Mouse (Mus musculus): ENCODE measurements around the gene Phlda2. TPM values are rescaled to one million over a fixed set of nuclear protein-coding genes. Genes with fewer than 3 reads are reported as not detected.
A peak's percentile ranks its signal among the peaks of the same experiment; 100 is the strongest.
"Not testable (repeated sequence)": the region's sequence is repeated elsewhere in the genome, so short reads cannot be mapped to it uniquely, and the experiment has no call there.

The Phlda2 gene
- total and polyA plus RNA-seq, 3 experiments, result 3.2 to 22.1 (median 6.4) TPM

DNA sequence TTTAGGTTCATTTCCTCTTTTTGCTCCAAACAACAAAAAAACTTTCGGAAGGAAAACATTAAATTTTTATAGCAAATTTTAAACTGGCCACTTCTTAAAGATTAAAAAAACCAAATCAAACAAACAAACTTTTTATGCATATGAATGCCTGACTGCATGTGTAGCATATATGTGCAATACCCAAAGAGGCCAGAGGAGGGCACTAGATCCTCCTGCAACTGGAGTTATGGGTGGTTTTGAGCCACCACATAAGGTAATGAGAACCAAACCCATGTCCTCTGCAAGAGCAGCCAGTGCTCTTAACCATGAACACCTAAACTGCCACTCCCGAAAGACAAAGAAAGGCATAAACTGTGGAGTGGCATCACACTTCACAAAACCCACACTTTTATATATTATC lies 41.4 kb upstream of the Phlda2 start:
- peaks cover 71% of the 10 kb centered on the region for H3K36me3 ChIP-seq (replicated peaks)
- ATAC-seq (ENCODE audit: extremely low read depth, insufficient number of reproducible peaks, low FRiP score, poor library complexity, severe bottlenecking) (no peak), DNase-seq (ENCODE audit: low spot score) (no peak)
- TF ChIP-seq POLR2AphosphoS5 (IDR thresholded peaks at IDR 0.05; ENCODE audit: insufficient replicate concordance, low read depth, low read length) (no peak), GATA2 (IDR thresholded peaks at IDR 0.05; ENCODE audit: borderline replicate concordance, low read depth, low read length) (no peak), CTCF (IDR thresholded peaks at IDR 0.05; ENCODE audit: low read depth, low read length) (peak; percentile 51; the same call in 1 of the 2 replicates)
- no peak overlapping the region for H3K4me3 ChIP-seq (ENCODE audit: low read depth, low read length)
- H3K4me1 ChIP-seq (ENCODE audit: insufficient read depth, low read depth, low read length), result peaks cover 77% of the 10 kb centered on the region
- no peaks in the 10 kb centered on the region for H3K9me3 ChIP-seq (replicated peaks)
- no peaks in the 10 kb centered on the region for H3K27me3 ChIP-seq (ENCODE audit: insufficient read depth, low read length)

DNA sequence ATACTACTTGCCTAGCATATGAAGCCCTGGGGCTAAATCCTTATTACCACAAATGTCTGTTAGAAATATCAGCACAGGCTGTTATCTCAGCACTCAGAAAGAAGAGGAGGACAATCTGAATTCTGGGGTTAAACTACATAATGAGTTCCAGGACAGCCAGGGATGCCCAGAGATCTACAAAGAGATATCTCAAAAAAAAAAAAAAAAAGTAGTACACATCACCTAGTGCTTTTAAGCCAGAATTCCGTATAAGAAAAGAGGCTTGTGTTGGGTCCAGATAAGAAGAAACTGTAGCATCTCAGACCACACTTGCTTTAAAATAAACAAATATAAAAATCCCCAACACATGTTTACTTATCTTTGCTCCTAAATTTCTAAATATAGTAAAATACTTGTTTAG lies 35.7 kb upstream of the Phlda2 start:
- ATAC-seq (ENCODE audit: extremely low read depth, insufficient number of reproducible peaks, low FRiP score, poor library complexity, severe bottlenecking) (peak; percentile 35), DNase-seq (ENCODE audit: low spot score) (no peak)
- Histone ChIP-seq H3K4me1 (ENCODE audit: insufficient read depth, low read depth, low read length) (peaks cover 91% of the 10 kb centered on the region), H3K36me3 (replicated peaks) (peaks cover 90% of the 10 kb centered on the region), H3K27me3 (ENCODE audit: insufficient read depth, low read length) (no peaks in the 10 kb centered on the region), H3K4me3 (ENCODE audit: low read depth, low read length) (no peak overlapping the region), H3K9me3 (replicated peaks) (no peaks in the 10 kb centered on the region)
- TF ChIP-seq POLR2AphosphoS5 (IDR thresholded peaks at IDR 0.05; ENCODE audit: insufficient replicate concordance, low read depth, low read length) (no peak), GATA1 (IDR thresholded peaks at IDR 0.05; ENCODE audit: borderline replicate concordance, low read length) (no peak), TAL1 (conservative IDR thresholded peaks at IDR 0.05; ENCODE audit: low read depth, low read length) (0 out of 2 replicates have a peak, but pooled peaks have one; percentile 12), GATA2 (IDR thresholded peaks at IDR 0.05; ENCODE audit: borderline replicate concordance, low read depth, low read length) (no peak), CTCF (IDR thresholded peaks at IDR 0.05; ENCODE audit: low read depth, low read length) (no peak)

DNA sequence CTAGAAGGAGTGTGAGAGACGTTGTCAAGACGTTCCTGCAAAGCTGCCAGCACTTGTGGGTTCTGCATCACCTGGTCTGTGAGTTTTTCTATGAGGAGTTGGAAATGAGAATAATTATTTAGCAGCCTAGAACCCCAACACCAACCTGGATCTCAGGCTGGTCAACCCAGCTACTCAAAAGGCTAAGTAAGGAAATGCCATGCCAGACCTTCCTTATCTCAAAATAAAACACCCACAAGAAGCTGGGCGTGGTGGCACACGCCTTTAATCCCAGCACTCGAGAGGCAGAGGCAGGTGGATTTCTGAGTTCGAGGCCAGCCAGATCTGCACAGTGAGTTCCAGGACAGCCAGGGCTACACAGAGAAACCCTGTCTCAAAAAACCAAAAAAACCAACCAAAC lies 35.3 kb upstream of the Phlda2 start:
- not testable (repeated sequence) for H3K4me3 ChIP-seq (ENCODE audit: low read depth, low read length); ATAC-seq (ENCODE audit: extremely low read depth, insufficient number of reproducible peaks, low FRiP score, poor library complexity, severe bottlenecking); H3K9me3 ChIP-seq (replicated peaks); H3K27me3 ChIP-seq (ENCODE audit: insufficient read depth, low read length); DNase-seq (ENCODE audit: low spot score)
- Histone ChIP-seq H3K36me3 (replicated peaks) (peaks cover 90% of the 10 kb centered on the region), H3K4me1 (ENCODE audit: insufficient read depth, low read depth, low read length) (peaks cover 91% of the 10 kb centered on the region)

DNA sequence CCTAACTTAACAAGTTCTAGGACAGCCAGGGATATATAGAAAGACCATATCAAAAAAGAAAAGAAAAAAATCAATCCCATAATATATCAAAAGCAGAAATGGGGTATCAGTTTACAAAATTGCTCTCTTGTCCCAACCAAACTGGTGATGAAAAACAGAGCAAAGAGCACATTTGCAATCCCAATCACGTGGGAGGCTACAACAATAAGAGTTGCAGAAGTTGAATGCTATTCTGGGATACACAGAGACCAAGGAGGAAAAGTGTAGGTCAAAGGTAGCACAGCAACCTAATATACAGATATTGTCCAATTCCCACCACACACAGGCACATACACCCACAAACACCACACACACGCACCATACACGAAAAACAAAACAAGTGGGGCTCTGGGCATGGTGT lies 33.3 kb upstream of the Phlda2 start:
- ATAC-seq (ENCODE audit: extremely low read depth, insufficient number of reproducible peaks, low FRiP score, poor library complexity, severe bottlenecking), result no peak
- H3K9me3 ChIP-seq (replicated peaks), result no peaks in the 10 kb centered on the region
- DNase-seq (ENCODE audit: low spot score), result no peak
- TF ChIP-seq POLR2AphosphoS5 (IDR thresholded peaks at IDR 0.05; ENCODE audit: insufficient replicate concordance, low read depth, low read length) (no peak), TAL1 (conservative IDR thresholded peaks at IDR 0.05; ENCODE audit: low read depth, low read length) (no peak), CTCF (IDR thresholded peaks at IDR 0.05; ENCODE audit: low read depth, low read length) (no peak), GATA1 (IDR thresholded peaks at IDR 0.05; ENCODE audit: borderline replicate concordance, low read length) (no peak), GATA2 (IDR thresholded peaks at IDR 0.05; ENCODE audit: borderline replicate concordance, low read depth, low read length) (no peak)
- peaks cover 88% of the 10 kb centered on the region for H3K4me1 ChIP-seq (ENCODE audit: insufficient read depth, low read depth, low read length)
- no peaks in the 10 kb centered on the region for H3K27me3 ChIP-seq (ENCODE audit: insufficient read depth, low read length)
- no peak overlapping the region for H3K4me3 ChIP-seq (ENCODE audit: low read depth, low read length)
- peaks cover 91% of the 10 kb centered on the region for H3K36me3 ChIP-seq (replicated peaks)

DNA sequence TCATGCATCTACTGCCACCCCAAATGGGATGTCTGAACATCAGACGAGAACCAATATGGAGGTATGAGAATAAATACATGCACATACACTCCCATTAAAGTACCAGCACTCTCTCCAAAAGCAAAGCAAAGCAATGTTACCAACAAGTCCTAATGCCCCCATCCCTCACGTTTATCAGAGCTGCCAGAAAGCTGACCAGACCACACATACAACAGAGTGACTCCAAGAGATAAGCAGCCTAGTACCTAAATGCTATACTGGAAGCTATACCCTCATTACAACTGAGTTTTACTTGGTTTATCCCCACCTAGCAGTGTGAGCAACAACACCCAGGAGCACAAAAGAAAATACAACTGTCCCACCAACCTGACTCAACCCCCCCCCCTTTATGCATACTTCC lies 30.3 kb upstream of the Phlda2 start:
- H3K4me3 ChIP-seq (ENCODE audit: low read depth, low read length), result no peak overlapping the region
- no peaks in the 10 kb centered on the region for H3K9me3 ChIP-seq (replicated peaks)
- peaks cover 99% of the 10 kb centered on the region for H3K36me3 ChIP-seq (replicated peaks)
- no peaks in the 10 kb centered on the region for H3K27me3 ChIP-seq (ENCODE audit: insufficient read depth, low read length)
- H3K4me1 ChIP-seq (ENCODE audit: insufficient read depth, low read depth, low read length), result peaks cover 68% of the 10 kb centered on the region
- DNase-seq (ENCODE audit: low spot score) (peak; percentile 51), ATAC-seq (ENCODE audit: extremely low read depth, insufficient number of reproducible peaks, low FRiP score, poor library complexity, severe bottlenecking) (peak; percentile 84)
- TF ChIP-seq GATA1 (IDR thresholded peaks at IDR 0.05; ENCODE audit: borderline replicate concordance, low read length) (no peak), TAL1 (conservative IDR thresholded peaks at IDR 0.05; ENCODE audit: low read depth, low read length) (peak; percentile 86)

DNA sequence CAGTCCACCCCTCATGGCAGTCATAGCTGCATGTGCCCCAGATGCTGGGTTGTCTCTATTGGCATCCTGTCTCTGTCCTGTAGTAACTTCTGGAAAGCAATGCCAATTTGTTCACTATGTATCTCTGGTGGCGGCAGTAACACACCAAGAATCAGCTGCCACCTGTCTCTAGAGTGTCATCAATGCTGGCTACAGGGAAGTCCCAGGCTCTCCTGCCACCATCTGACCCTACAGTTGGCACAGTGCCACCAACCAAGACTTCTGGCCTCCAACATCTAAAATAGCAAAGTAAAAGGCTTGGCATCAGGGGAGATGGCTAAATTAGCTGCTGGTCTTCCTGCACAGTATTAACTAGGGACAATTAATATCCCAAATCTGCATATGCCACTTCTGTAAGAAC lies 29.5 kb upstream of the Phlda2 start:
- Histone ChIP-seq H3K4me1 (ENCODE audit: insufficient read depth, low read depth, low read length) (peaks cover 59% of the 10 kb centered on the region), H3K4me3 (ENCODE audit: low read depth, low read length) (no peak overlapping the region), H3K9me3 (replicated peaks) (no peaks in the 10 kb centered on the region), H3K36me3 (replicated peaks) (peaks cover 99% of the 10 kb centered on the region), H3K27me3 (ENCODE audit: insufficient read depth, low read length) (no peaks in the 10 kb centered on the region)
- ATAC-seq (ENCODE audit: extremely low read depth, insufficient number of reproducible peaks, low FRiP score, poor library complexity, severe bottlenecking) (no peak), DNase-seq (ENCODE audit: low spot score) (no peak)
- TF ChIP-seq TAL1 (conservative IDR thresholded peaks at IDR 0.05; ENCODE audit: low read depth, low read length) (no peak), CTCF (IDR thresholded peaks at IDR 0.05; ENCODE audit: low read depth, low read length) (no peak)

DNA sequence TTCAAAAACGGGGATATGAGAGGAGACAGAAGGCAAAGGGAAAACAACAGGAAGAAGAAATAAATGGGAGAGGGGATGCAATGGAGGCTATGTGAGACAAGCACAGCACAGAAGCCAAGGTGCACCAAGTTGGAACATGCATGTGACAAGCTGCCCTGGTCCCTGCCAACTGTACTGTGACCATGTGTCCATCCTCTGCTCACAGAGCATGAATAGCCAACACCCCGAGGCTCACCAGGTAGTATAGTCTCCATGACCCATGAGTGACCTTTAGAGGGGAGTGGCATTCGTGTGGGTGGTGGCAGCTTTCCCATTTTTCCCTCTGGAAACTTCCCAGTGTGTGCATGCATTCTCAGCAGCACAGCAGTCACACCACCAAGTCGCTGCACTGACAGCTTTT lies 16.4 kb upstream of the Phlda2 start:
- Histone ChIP-seq H3K9me3 (replicated peaks) (no peaks in the 10 kb centered on the region), H3K36me3 (replicated peaks) (peaks cover 99% of the 10 kb centered on the region), H3K4me1 (ENCODE audit: insufficient read depth, low read depth, low read length) (no peaks in the 10 kb centered on the region; the same call in 1 of the 2 replicates), H3K4me3 (ENCODE audit: low read depth, low read length) (no peak overlapping the region), H3K27me3 (ENCODE audit: insufficient read depth, low read length) (no peaks in the 10 kb centered on the region)
- no peak for TF ChIP-seq CTCF (IDR thresholded peaks at IDR 0.05; ENCODE audit: low read depth, low read length)
- no peak for TF ChIP-seq POLR2AphosphoS5 (IDR thresholded peaks at IDR 0.05; ENCODE audit: insufficient replicate concordance, low read depth, low read length)
- no peak for TF ChIP-seq GATA1 (IDR thresholded peaks at IDR 0.05; ENCODE audit: borderline replicate concordance, low read length)
- TF ChIP-seq TAL1 (conservative IDR thresholded peaks at IDR 0.05; ENCODE audit: low read depth, low read length), result no peak
- TF ChIP-seq GATA2 (IDR thresholded peaks at IDR 0.05; ENCODE audit: borderline replicate concordance, low read depth, low read length), result no peak
- DNase-seq (ENCODE audit: low spot score), result no peak
- ATAC-seq (ENCODE audit: extremely low read depth, insufficient number of reproducible peaks, low FRiP score, poor library complexity, severe bottlenecking), result no peak

Measured in G1E (cell line).